Mouse (Mus musculus) T-helper 17 cell (primary cell): ENCODE measurements around the gene Fry.

Source experiments
- in situ Hi-C, 2 experiments: fragments of 300-600 bp; cut with MboI, MseI; formaldehyde crosslinking; loops; 1 replicate in 1 of 2; 2 replicates in 1 of 2; pipeline ENCODE4 v1.15.1; 2025; ENCODE audit warnings: high pct_unique_total_duplicates in 2 of 2

Gene Fry

DNA sequence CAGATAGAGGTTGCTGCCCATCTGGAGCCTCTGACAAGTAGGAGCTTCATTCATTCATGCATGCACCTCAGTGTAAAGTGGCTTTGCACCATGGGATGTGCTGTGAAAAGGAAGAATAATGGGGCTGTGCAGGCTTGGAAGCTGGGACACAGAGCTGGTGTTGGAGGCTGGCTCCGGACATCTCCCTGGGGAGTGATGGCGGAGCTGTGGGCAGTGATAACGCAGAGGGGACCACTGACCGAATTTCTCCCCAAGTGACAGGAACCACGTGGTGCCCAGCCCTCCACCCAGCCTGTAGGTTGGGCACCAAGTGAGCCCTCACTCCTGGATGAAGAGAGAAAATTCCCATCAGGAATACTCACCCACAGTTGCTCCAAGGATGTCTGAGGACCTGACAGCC lies 207.0 kb downstream of the Fry start:
- in situ Hi-C loops = no loop called here

- in situ Hi-C loops = no loop called here
These were observed 210.2 kb downstream of the Fry start for GRCm38 (mm10) chr5:150328686-150329085.

DNA sequence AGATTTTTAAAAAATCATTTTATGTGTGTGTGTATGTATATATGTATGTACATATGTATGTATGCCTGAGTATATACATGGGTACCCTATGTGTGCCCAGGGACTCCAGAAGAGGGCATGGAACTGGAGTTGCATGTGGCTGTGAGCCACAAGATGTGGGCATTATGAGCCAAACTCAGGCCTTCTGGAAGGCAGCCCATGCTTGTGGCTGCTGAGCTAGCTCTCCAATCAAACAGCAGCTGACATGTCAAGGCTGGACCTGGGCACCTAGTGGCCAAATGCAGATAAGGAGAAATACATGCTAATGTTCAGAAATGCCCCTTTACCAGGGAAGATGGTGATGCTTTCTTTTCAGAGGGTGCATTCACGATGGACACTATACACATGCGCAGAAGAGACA lies 213.4 kb downstream of the Fry start:
- in situ Hi-C loops = no loop called here

DNA sequence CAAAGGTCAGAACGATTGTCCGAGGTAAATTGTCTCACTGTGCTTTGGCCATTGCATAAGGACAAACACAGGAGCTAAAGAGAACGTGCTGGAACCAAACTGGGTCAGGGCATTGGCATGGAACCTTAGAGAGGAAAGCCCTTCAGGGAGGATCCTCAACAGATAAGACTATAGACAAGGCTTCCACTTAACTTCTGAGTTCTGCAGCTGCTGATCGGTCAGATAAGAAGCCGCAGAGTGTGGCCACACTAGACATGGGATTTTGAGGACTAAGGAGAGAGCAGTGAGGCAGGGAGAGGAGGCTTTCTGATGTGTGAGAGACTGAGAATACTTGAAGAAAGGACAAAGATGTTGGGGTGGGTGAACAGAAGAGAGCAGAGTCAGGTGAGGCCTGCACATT lies 214.4 kb downstream of the Fry start:
- in situ Hi-C loops = no loop called here

DNA sequence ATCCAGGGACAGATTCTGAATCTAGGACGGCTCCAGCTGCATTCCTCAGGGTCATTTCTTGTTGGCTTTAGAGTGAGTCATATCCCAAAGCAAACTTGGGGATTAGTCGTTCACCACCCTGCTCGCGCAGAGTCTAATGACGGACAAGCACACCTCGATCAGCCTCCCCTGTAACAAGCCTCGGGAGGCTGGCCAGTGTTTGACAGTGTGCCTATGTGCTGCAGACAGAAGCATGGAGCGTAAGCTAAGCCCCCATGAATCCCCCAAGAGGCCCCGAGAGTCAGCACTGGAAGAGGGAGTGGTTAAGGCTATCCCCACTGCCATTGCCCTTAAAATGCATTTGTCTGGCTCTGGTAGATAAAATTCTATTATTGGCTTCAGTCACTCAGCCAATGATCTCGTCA lies 214.9 kb downstream of the Fry start:
- in situ Hi-C loops = no loop called here

GRCm38 (mm10) chr5:150336451-150336850 lies 218.0 kb downstream of the Fry start:
- in situ Hi-C loops = no loop called here

DNA sequence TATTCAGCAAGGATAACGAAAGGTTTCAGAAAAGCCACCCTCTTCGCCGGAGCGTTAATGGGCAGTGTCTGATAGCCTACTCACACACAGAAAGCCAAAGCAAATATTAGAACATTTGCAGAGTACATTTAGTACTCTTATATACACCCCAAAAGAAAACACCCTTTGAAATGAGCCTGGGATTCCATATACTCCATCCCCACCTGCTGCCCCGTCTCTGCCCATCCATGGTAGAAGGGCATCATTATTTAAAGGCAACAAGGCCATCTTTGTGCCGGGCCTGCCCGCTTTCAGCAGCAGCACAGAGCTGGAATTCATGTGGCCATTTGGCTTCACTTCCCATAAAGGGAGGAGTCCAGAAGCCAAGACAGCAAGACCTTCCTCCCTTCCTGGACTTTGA lies 219.3 kb downstream of the Fry start:
- in situ Hi-C loops = no loop called here

GRCm38 (mm10) chr5:150340944-150341343 lies 222.5 kb downstream of the Fry start:
- in situ Hi-C loops = no loop called here

DNA sequence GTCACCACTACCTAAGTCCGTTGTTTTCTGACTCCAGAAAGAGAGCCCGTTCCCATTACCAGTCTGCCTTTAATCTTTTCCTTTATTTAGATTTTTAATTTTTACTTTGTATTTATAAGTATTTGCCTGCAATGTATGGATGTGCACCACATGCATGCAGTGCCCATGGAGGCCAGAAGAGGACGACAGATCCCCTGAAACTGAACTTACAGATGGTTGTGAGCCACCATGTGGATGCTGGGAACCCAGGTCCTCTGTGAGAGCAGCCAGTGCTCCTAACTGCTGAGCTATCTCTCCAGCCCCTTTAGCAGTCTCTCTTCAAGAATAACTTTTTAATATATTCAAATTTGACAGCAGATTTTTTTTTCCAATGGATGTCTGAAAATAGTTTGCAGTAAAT lies 223.7 kb downstream of the Fry start:
- in situ Hi-C loops = no loop called here

- in situ Hi-C loops = no loop called here
These were observed 227.5 kb downstream of the Fry start for GRCm38 (mm10) chr5:150345946-150346345.

GRCm38 (mm10) chr5:150346378-150346777 lies 227.9 kb downstream of the Fry start:
- in situ Hi-C loops = no loop called here

- in situ Hi-C loops = no loop called here
These were observed 229.4 kb downstream of the Fry start for GRCm38 (mm10) chr5:150347845-150348244.

- in situ Hi-C loops = no loop called here
These were observed 229.9 kb downstream of the Fry start for GRCm38 (mm10) chr5:150348302-150348701.

DNA sequence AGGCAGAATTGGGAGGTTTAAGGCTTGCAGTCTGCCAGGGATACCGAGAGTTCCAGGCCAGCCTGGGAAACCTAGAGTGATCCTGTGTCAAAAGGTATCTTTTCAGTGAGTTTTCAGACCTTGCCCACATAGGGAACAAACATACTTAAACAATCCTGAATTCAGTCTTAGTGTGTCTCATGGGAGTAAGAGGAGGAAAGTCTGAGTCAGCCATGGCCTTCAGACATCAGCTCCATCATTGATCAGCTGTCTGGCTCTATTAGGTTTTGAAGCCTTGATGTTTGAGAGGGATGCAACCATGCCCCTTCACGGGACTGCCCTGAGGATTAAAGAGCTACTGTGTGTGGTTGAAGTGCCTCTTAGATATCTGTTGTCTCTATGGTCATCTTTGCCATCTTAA lies 232.7 kb downstream of the Fry start:
- in situ Hi-C loops = no loop called here

GRCm38 (mm10) chr5:150358671-150359070 lies 240.2 kb downstream of the Fry start:
- in situ Hi-C loops = no loop called here

DNA sequence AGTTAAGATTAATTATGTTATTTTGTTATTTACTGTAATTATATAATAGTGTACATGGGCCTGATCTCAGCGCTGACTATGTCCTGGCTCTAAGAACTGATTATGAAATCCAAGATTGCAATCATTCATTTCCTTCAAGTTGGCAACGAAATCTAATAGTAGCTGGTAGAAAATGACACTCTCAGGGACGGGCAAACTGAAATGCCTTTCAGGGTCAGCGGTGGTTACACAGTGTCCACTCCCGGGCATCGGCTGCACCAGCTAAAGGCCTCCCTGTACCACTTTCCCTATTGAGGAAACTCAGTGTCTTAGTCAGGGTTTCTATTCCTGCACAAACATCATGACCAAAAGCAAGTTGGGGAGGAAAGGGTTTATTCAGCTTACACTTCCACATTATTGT lies 243.8 kb downstream of the Fry start:
- in situ Hi-C loops = no loop called here

GRCm38 (mm10) chr5:150364621-150365020 lies 246.2 kb downstream of the Fry start:
- in situ Hi-C loops = no loop called here

DNA sequence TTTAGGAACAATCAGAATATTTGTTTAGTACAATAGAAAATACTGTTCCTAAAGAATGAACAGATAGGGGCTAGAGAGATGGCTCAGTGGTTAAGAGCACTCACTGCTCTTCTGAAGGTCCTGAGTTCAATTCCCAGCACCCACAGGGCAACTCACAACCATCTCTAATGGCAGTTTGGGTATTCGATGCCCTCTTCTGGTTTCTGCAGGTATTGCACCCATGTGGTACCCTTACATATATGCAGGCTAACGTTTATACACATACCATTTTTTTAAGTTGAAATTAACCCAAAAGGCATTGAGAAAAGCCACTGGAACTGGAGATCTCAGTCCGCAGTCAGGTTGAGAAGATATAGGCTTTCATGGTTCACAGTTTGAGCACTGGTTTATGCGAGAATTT lies 248.6 kb downstream of the Fry start:
- in situ Hi-C loops = no loop called here

DNA sequence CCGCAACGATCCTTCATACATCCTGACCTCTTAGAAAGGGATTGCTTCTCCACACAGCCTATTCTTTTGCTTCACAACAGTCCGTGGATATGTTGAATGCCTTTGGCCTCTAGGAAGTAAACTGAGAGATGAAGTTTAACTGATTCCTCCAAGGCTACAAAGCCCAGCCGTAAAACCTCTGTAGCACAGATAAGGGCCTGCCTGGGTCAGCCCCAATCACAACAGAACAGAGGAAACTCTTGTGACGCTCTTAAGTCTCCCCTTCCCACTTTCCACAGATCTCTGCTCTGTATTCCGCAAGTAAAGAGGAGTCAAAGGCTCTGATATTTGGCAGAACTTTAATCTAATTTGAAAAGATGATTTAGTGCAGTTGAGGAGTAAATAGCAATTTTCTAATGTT lies 251.8 kb downstream of the Fry start:
- in situ Hi-C loops = no loop called here

DNA sequence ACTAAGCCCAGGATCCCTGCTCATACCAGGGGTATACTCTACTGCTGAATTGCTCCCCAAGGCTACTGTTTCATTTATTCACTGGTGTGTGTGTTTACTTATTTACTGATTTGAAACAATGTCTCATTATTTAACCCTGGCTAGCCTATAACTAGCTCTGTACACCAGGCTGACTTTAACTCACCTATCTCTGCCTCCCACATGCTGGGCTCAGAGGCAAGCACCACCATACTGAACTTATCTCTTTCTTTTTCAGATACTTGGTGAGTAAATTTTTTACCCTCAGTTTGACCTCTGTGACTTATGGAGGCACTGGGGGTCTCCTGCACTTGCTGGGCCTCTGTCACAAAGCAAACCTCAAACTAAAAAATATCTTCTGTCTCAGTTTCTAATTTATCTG lies 252.4 kb downstream of the Fry start:
- in situ Hi-C loops = no loop called here

DNA sequence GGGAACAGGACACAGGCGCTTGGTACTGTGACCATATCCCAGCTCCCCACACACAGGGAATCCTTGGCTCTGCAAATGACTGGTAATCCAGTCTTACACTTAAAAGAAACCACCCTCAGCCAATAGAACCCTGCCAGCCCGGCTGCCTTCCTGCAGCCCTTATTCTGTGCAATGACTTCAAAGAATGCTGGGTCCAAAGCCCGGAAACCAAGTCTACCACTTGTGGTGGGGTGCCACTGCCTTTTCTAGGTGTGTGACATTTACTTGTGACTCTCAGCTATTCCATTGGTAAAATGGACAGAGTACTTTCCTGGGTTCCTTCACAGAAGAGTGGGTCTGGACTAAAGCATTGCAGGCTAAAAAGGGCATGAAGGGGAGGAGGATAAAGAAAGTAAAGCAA lies 254.5 kb downstream of the Fry start:
- in situ Hi-C loops = no loop called here

- in situ Hi-C loops = no loop called here
These were observed 256.5 kb downstream of the Fry start for GRCm38 (mm10) chr5:150374778-150375559.

- in situ Hi-C loops = no loop called here
These were observed 260.1 kb downstream of the Fry start for GRCm38 (mm10) chr5:150378586-150378985.

- in situ Hi-C loops = no loop called here
These were observed 262.3 kb downstream of the Fry start for GRCm38 (mm10) chr5:150380767-150381166.
